Mouse (Mus musculus) neural tube, embryonic 12.5 days (tissue): ENCODE measurements around the gene Capn15. TPM values are rescaled to one million over a fixed set of nuclear protein-coding genes. Genes with fewer than 3 reads are reported as not detected.

ENCODE experiments used
- ATAC-seq: fragments of 200-750 bp; cut with Nextera tagmentation; 2 replicates; pipeline ENCODE4 v1.8.0; 2017; ENCODE audit warnings: low read depth, mild to moderate bottlenecking, moderate TSS enrichment, moderate library complexity; ENCODE audit not compliant: low FRiP score
- H3K27ac ChIP-seq: fragments of 300-500 bp; sonication (generic); 2 replicates; pipeline ENCODE4 v1.5.1; 2016
- H3K27me3 ChIP-seq: fragments of 300-500 bp; sonication (generic); replicated peaks from 2 replicates; pipeline ENCODE4 v1.6.1; 2016; ENCODE audit warnings: mild to moderate bottlenecking
- H3K36me3 ChIP-seq: fragments of 300-500 bp; sonication (generic); 2 replicates; pipeline ENCODE4 v1.6.1; 2016; ENCODE audit warnings: mild to moderate bottlenecking
- H3K4me1 ChIP-seq: fragments of 300-500 bp; sonication (generic); 2 replicates; pipeline ENCODE4 v1.6.1; 2016
- H3K4me2 ChIP-seq: fragments of 300-500 bp; sonication (generic); replicated peaks from 2 replicates; pipeline ENCODE4 v1.6.1; 2016; ENCODE audit warnings: mild to moderate bottlenecking
- H3K4me3 ChIP-seq: fragments of 300-500 bp; sonication (generic); 2 replicates; pipeline ENCODE4 v1.5.1; 2016
- H3K9ac ChIP-seq: fragments of 300-500 bp; sonication (generic); 2 replicates; pipeline ENCODE4 v1.6.1; 2016; ENCODE audit warnings: mild to moderate bottlenecking
- H3K9me3 ChIP-seq: fragments of 300-500 bp; sonication (generic); 2 replicates; pipeline ENCODE4 v1.6.1; 2016; ENCODE audit warnings: mild to moderate bottlenecking
- WGBS: fragments of 180-500 bp; shearing (Covaris S2); methylation state at CpG from one replicate; pipeline ENCODE4 v1.1.7; 2016; 5-methylcytosine and 5-hydroxymethylcytosine counted together
- polyA plus RNA-seq: library from polyadenylated mRNA; unstranded; fragments of >200 nt; fragmentation: Nextera tagmentation; extraction: Ambion mirVana; gene quantifications from 2 replicates; pipeline ENCODE4 v1.2.1, GENCODE M21; 2016

The Capn15 gene
- polyA plus RNA-seq, 1 experiment from 2014 or later: 28.2 TPM

GRCm38 (mm10) chr17:25959630-25960467, 25.7 kb downstream of the Capn15 start:
- H3K27ac ChIP-seq: no peak overlapping the region
- peaks cover 58% of the 10 kb centered on the region for H3K36me3 ChIP-seq
- H3K9me3 ChIP-seq: no peaks in the 10 kb centered on the region
- H3K4me2 ChIP-seq: no peak overlapping the region
- H3K9ac ChIP-seq: no peak overlapping the region
- 0 out of 2 replicates have a peak, but pooled peaks cover 2% of the 10 kb centered on the region for H3K27me3 ChIP-seq
- ATAC-seq: no peak
- no peaks in the 10 kb centered on the region for H3K4me1 ChIP-seq
- no peak overlapping the region for H3K4me3 ChIP-seq
- 93% methylated on average over 23 of the region's 23 CpGs for WGBS

GRCm38 (mm10) chr17:25958771-25959494, 26.7 kb downstream of the Capn15 start:
- peaks cover 49% of the 10 kb centered on the region for H3K36me3 ChIP-seq
- ATAC-seq: no peak
- no peak overlapping the region for H3K4me2 ChIP-seq
- H3K27ac ChIP-seq: no peak overlapping the region
- H3K4me3 ChIP-seq: no peak overlapping the region
- no peaks in the 10 kb centered on the region for H3K4me1 ChIP-seq
- 0 out of 2 replicates have a peak, but pooled peaks cover 2% of the 10 kb centered on the region for H3K27me3 ChIP-seq
- no peaks in the 10 kb centered on the region for H3K9me3 ChIP-seq
- WGBS: 96% methylated on average over 11 of the region's 11 CpGs
- no peak overlapping the region for H3K9ac ChIP-seq

GRCm38 (mm10) chr17:25957586-25958051, 28.0 kb downstream of the Capn15 start:
- Histone ChIP-seq H3K4me1 (no peaks in the 10 kb centered on the region), H3K36me3 (peaks cover 39% of the 10 kb centered on the region), H3K9me3 (no peaks in the 10 kb centered on the region), H3K27ac (no peak overlapping the region), H3K9ac (no peak overlapping the region), H3K27me3 (peaks cover 13% of the 10 kb centered on the region), H3K4me3 (no peak overlapping the region), H3K4me2 (no peak overlapping the region)
- 85% methylated on average over 14 of the region's 14 CpGs for WGBS
- ATAC-seq: no peak

DNA sequence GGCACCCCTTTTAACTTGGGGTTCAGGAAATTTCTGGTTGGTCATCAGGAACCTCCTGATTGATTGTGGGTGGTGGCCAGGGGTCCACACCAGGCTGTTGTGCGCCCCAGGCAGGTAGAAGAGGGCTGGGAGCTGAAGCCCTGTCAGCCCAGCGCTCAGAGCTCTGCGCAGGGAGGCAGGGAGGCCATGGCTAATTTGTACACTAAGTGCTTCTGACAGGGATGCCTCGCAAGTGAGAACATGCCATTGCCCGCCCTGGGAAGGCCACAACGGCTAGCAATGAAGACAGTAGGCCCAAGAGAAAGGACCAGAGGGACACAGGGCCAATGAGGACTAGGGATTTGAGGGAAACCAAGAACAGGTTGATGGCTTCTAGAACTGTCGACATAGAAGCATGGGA, 29.0 kb downstream of the Capn15 start:
- H3K27ac ChIP-seq: no peak overlapping the region
- H3K4me3 ChIP-seq: no peak overlapping the region
- WGBS: 80% methylated on average over 7 of the region's 7 CpGs
- no peak overlapping the region for H3K9ac ChIP-seq
- peaks cover 5% of the 10 kb centered on the region for H3K4me1 ChIP-seq
- H3K36me3 ChIP-seq: peaks cover 33% of the 10 kb centered on the region
- no peak overlapping the region for H3K4me2 ChIP-seq
- H3K27me3 ChIP-seq: peaks cover 23% of the 10 kb centered on the region
- no peaks in the 10 kb centered on the region for H3K9me3 ChIP-seq
- no peak for ATAC-seq

GRCm38 (mm10) chr17:25956201-25956600, 29.4 kb downstream of the Capn15 start:
- Histone ChIP-seq H3K9ac (no peak overlapping the region), H3K36me3 (peaks cover 30% of the 10 kb centered on the region), H3K4me2 (no peak overlapping the region), H3K27ac (no peak overlapping the region), H3K9me3 (no peaks in the 10 kb centered on the region), H3K4me3 (no peak overlapping the region), H3K4me1 (peaks cover 9% of the 10 kb centered on the region), H3K27me3 (peaks cover 27% of the 10 kb centered on the region)
- no peak for ATAC-seq
- WGBS: 72% methylated on average over 7 of the region's 7 CpGs

GRCm38 (mm10) chr17:25955736-25956135, 29.9 kb downstream of the Capn15 start:
- peaks cover 32% of the 10 kb centered on the region for H3K27me3 ChIP-seq
- no peak overlapping the region for H3K4me3 ChIP-seq
- no peak for ATAC-seq
- no peaks in the 10 kb centered on the region for H3K9me3 ChIP-seq
- H3K9ac ChIP-seq: no peak overlapping the region
- H3K27ac ChIP-seq: no peak overlapping the region
- H3K4me2 ChIP-seq: no peak overlapping the region
- H3K4me1 ChIP-seq: peaks cover 13% of the 10 kb centered on the region
- H3K36me3 ChIP-seq: peaks cover 29% of the 10 kb centered on the region
- WGBS: 51% methylated on average over 3 of the region's 3 CpGs

DNA sequence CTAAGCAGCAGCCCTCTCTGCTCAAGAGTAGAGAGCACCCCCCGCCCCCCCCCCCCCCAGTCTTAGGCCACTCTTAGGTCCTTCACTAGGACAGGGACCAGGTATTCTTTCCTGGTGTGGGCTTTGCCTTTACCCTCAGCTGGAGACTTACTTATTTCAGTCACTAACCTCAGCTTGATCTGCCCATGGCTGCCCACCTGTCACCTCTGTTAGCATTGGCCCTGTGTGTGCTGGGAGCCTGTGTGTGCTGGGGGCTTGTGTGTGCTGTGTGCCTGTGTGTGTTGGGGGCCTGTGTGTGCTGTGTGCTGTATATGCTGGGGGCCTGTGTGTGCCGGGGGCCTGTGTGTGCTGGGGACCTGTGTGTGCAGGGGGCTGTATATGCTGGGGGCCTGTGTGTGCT, 30.9 kb downstream of the Capn15 start:
- H3K4me2 ChIP-seq: no peak overlapping the region
- H3K9me3 ChIP-seq: no peaks in the 10 kb centered on the region
- peaks cover 13% of the 10 kb centered on the region for H3K4me1 ChIP-seq
- ATAC-seq: no peak
- no peak overlapping the region for H3K4me3 ChIP-seq
- 92% methylated on average over 1 of the region's 2 CpGs for WGBS
- no peak overlapping the region for H3K9ac ChIP-seq
- H3K36me3 ChIP-seq: peaks cover 18% of the 10 kb centered on the region
- H3K27ac ChIP-seq: no peak overlapping the region
- H3K27me3 ChIP-seq: peaks cover 42% of the 10 kb centered on the region

DNA sequence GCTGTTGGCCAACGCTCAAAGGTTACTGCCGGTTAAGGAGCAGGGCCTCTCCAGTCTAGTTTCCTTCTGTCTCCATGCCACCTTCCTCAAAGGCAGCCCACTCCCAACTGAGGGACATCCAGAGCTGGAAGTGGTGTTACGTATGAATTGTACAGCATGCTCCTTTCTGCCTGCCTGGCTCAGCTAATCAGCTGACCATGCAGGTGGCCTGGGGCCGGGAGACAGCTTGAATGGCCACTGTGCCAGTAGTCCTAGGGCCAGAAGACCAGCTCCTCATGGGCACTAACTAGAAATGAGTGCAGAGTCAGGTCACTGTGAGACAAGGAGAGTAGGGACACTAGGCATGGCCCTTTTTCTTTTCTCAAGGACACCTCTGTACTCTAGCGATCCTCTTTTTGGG, 32.4 kb downstream of the Capn15 start:
- Histone ChIP-seq H3K4me2 (no peak overlapping the region), H3K27ac (no peak overlapping the region), H3K4me1 (peaks cover 13% of the 10 kb centered on the region), H3K9me3 (no peaks in the 10 kb centered on the region), H3K4me3 (no peak overlapping the region), H3K9ac (no peak overlapping the region), H3K36me3 (peaks cover 7% of the 10 kb centered on the region; the same call in 1 of the 2 replicates), H3K27me3 (peaks cover 43% of the 10 kb centered on the region)
- no peak for ATAC-seq
- 81% methylated on average over 5 of the region's 5 CpGs for WGBS

DNA sequence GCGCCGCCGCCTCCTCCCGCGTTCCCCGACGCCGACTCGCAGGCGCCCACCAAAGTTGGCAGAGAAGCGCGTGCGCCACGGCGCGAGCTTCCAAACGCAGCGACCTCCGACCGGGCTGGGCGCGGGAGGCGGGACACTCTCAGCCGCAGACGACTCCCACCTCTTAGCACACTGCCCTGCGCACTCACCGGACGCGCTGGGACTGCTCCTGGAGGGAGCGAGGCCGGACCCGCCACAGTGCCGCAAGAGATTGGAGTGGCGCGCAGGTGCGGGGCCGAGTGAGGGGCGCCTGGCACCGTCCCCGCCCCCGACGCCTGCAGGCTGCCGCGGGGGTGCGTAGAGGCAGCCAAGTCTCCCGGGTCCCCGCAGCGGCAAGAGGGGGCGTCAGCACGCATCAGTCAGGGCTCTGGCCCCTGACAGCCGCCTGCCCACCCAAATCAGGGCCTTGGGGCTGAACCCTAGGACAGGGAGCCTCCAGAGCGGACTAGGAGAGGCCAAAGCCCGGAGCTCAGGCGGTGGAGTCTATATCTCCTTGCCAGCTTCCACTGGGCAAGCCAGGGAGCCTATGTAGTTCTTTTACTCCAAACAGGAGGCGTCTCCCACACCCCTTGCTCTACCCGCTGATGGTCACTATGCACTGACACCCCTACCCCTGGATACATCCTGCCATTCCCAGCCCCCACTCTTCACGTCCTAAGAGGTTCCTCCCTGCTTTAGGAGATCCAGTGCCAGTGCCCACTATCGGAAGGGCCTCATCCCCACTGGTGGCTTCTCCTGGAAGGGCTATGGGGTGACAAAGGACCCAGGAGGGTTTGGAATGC, 33.6 kb downstream of the Capn15 start, which contains the start of gene A930017K11Rik:
Gene A930017K11Rik (minus strand): TSS at position 763 of the 821 bp plus-strand sequence.
- Histone ChIP-seq H3K27me3 (peaks cover 43% of the 10 kb centered on the region), H3K36me3 (no peaks in the 10 kb centered on the region), H3K4me1 (peaks cover 13% of the 10 kb centered on the region), H3K4me3 (peak within 1 kb of the TSS; percentile 20), H3K27ac (no peak within 1 kb of the TSS), H3K4me2 (peak within 1 kb of the TSS; percentile 60), H3K9me3 (no peaks in the 10 kb centered on the region), H3K9ac (0 out of 2 replicates have a peak within 1 kb of the TSS, but pooled peaks have one; percentile 26)
- ATAC-seq: no peak
- WGBS: 1% methylated on average over 58 of the region's 58 CpGs

- Histone ChIP-seq H3K4me2 (peak overlapping the region; percentile 60), H3K9ac (0 out of 2 replicates have a peak overlapping the region, but pooled peaks have one; percentile 26), H3K27ac (no peak overlapping the region), H3K9me3 (no peaks in the 10 kb centered on the region), H3K4me1 (peaks cover 13% of the 10 kb centered on the region), H3K36me3 (no peaks in the 10 kb centered on the region), H3K4me3 (peak overlapping the region; percentile 20), H3K27me3 (peaks cover 43% of the 10 kb centered on the region)
- 1% methylated on average over 33 of the region's 33 CpGs for WGBS
- ATAC-seq: no peak
These were observed 34.3 kb downstream of the Capn15 start for GRCm38 (mm10) chr17:25951225-25951802.

DNA sequence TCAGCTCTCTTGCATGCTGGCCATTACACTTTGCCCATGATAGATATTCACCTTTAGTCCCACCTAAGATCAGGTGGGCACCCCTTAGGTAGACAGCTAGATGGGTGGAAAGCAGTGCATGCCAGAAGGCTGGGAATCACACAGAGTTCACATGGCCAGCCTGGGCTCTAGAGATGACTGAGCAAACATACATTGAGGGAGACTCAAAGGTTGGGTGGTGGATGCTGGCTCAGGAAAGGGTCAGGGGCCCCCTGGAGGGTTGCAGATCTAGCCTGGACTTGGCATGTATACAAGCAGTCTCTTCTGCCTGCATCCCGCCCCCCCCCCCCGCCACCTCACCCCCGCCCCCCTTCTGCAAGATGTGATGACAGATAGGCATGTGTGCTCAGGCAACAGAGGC, 34.9 kb downstream of the Capn15 start:
- 23% methylated on average over 3 of the region's 3 CpGs for WGBS
- Histone ChIP-seq H3K9me3 (no peaks in the 10 kb centered on the region), H3K4me2 (no peak overlapping the region), H3K9ac (no peak overlapping the region), H3K4me1 (peaks cover 13% of the 10 kb centered on the region), H3K36me3 (no peaks in the 10 kb centered on the region), H3K4me3 (no peak overlapping the region), H3K27ac (no peak overlapping the region), H3K27me3 (peaks cover 41% of the 10 kb centered on the region)
- no peak for ATAC-seq
